Mouse (Mus musculus) cerebellum, adult 2 months (tissue): ENCODE measurements at regions not wholly inside any gene's neighbourhood (a gene's known extent, or its start where the extent isn't known, plus 50 kb on each side); places are given as distances from the start of the nearest gene placed in this dataset.

Experiments used
- CTCF ChIP-seq: fragments of 200-500 bp; IDR thresholded peaks from 2 replicates; pipeline ENCODE4 v1.5.1; 2011; ENCODE audit warnings: low read depth, mild to moderate bottlenecking, control low read depth, low read length, moderate library complexity, borderline replicate concordance; ENCODE audit not compliant: insufficient read depth
- POLR2A ChIP-seq: fragments of 200-500 bp; IDR thresholded peaks from 2 replicates; pipeline ENCODE4 v1.6.1; 2011; ENCODE audit warnings: low read length, control low read depth, borderline replicate concordance; ENCODE audit not compliant: insufficient read depth

DNA sequence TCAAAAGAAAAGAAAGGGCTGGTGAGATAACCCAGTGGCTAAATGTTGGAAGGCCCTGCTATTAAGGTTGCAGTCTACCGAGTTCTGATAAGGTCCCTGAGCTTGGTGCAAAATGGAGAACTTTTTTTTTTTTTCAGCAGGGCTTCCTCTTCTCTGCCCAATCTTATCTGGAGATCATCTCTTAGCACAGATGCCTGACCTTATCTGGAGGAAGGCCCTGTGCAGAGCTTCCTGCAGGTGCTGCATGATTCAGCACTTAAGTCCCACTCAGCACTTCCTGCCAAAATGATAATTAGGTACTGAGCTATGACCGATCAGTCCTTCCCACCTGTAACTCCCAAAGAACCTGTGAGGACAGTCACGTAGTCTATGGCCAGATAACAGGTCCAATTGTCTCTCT, 71.9 kb upstream of the Rpl10-ps3 start:
- TF ChIP-seq CTCF (no peak), POLR2A (no peak)
